Mouse (Mus musculus) adrenal gland, adult 18-20 months (tissue): ENCODE data around the gene Ptgs2. TPM values are rescaled to one million over a fixed set of nuclear protein-coding genes. Genes with fewer than 3 reads are reported as not detected.
A peak's percentile ranks its signal among the peaks of the same experiment; 100 is the strongest.

Experiments used
- DNase-seq, 2 experiments: peaks; one replicate each; pipeline ENCODE4 v3.0.0; 2021 to 2022; ENCODE audit warnings: low spot score in 2 of 2
- microRNA-seq, 2 experiments: library from miRNA; unstranded; fragments of <30 nt; microRNA quantifications; one replicate each; pipeline ENCODE4 v1.2.0; 2021; ENCODE audit warnings: borderline number of aligned reads in 2 of 2
- total RNA-seq, 2 experiments: library from RNA; stranded (reverse); gene quantifications; 1 replicate in 1 of 2; 2 replicates in 1 of 2; pipeline ENCODE4 v1.2.3; 2021

The Ptgs2 gene
- total RNA-seq, 2 experiments from 2014 or later, result 1.1 to 1.2 TPM

GRCm38 (mm10) chr1:150145049-150145448 is 45.2 kb downstream of the Ptgs2 start:
- peak in 1 of 2 experiments; percentile 40 for DNase-seq

DNA sequence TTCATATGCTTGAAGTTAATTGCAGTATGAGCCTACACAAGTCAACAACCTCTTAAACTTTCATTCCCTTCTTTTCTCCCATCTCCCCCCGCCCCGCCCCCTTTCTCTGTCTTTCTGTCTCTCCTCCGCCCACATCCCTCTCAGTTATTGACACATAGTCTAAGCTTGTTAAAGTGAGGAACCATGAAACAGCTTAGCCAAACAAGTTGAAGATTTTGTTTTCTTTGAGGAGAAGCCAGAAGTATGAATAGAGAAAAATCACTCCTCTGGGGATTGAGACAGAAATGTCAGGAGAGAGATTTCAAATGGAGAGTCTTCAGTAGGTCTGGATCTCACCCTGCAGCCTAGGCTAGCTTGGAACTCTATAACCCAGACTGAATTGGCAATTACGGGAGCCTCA is 47.4 kb downstream of the Ptgs2 start:
- no peak for DNase-seq

DNA sequence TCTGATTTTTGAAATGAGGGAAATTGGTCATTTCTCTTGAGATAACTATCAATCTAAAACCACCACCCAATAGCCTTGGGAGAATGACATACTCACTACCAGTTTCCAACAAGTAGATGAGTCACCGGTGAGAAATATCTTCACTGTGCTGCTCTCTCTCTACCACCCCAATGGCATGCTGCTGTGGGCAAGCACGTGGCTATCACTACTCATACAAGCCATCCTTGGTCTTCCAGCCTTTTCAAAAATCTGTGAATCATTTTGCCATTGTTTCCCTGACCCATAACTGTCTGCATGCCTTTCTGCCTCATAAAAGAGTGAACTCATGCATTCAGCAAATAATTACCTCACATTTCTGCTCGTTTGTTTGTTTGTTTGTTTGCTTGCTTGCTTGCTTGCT is 51.6 kb downstream of the Ptgs2 start:
- no peak for DNase-seq

Small RNA genes within 50 kb of the gene (microRNA-seq; reads per million reads assigned to microRNA genes)
- 0 reads per million in 2 experiments for gene Gm44329

Other genes starting within 250 kb of the Ptgs2 start
- 1 to 10 TPM; 4.3 to 5.2 TPM for gene Pla2g4a, start 138.7 kb upstream of the Ptgs2 start, total RNA-seq
- not detected for gene Pdc, start 219.4 kb downstream of the Ptgs2 start, total RNA-seq